Mouse (Mus musculus): ENCODE measurements around the gene Zcchc14. TPM values are rescaled to one million over a fixed set of nuclear protein-coding genes. Genes with fewer than 3 reads are reported as not detected.
A peak's percentile ranks its signal among the peaks of the same experiment; 100 is the strongest.

The Zcchc14 gene
- total RNA-seq, 2 experiments from 2014 or later = 69.6 to 72.8 TPM

- Histone ChIP-seq H3K27ac (no peak overlapping the region), H3K4me3 (no peak overlapping the region)
- no peak for DNase-seq (ENCODE audit: extremely low spot score in 1 of 2, low spot score in 2 of 2)
- no peak for TF ChIP-seq CTCF (IDR thresholded peaks at IDR 0.05)
- intact Hi-C loops (cut with DNase I) = no loop called here
Observed at GRCm38 (mm10) chr8:121661631-121662357, 9.1 kb upstream of the Zcchc14 start.

- no peak for TF ChIP-seq CTCF (IDR thresholded peaks at IDR 0.05)
- no peak overlapping the region for H3K27ac ChIP-seq
- no peak overlapping the region for H3K4me3 ChIP-seq
- no peak for DNase-seq (ENCODE audit: extremely low spot score in 1 of 2, low spot score in 2 of 2)
- intact Hi-C loops (cut with DNase I) = no loop called here
Observed at GRCm38 (mm10) chr8:121660602-121661001, 7.9 kb upstream of the Zcchc14 start.

- H3K4me3 ChIP-seq = no peak overlapping the region
- DNase-seq (ENCODE audit: extremely low spot score in 1 of 2, low spot score in 2 of 2) = no peak
- H3K27ac ChIP-seq = no peak overlapping the region
- intact Hi-C loops (cut with DNase I) = loop anchor here (1.0 to 5.0 kb wide), 2 partner anchors 29 to 252 kb away; partner anchors contain the start of gene Slc7a5
- no peak for TF ChIP-seq CTCF (IDR thresholded peaks at IDR 0.05)
Observed at GRCm38 (mm10) chr8:121654966-121655494, 2.3 kb upstream of the Zcchc14 start.

GRCm38 (mm10) chr8:121654131-121654530 is 1.4 kb upstream of the Zcchc14 start:
- no peak for DNase-seq (ENCODE audit: extremely low spot score in 1 of 2, low spot score in 2 of 2)
- TF ChIP-seq CTCF (IDR thresholded peaks at IDR 0.05) = no peak
- peak overlapping the region; percentile 83 for H3K4me3 ChIP-seq
- intact Hi-C loops (cut with DNase I) = loop anchor here (1.0 to 5.0 kb wide), 2 partner anchors 30 to 253 kb away; partner anchors contain the start of gene Slc7a5
- H3K27ac ChIP-seq = peak overlapping the region; percentile 99

GRCm38 (mm10) chr8:121653340-121654019 is 779 bp upstream of the Zcchc14 start:
- intact Hi-C loops (cut with DNase I) = loop anchor here (1.0 to 5.0 kb wide), 3 partner anchors 31 to 254 kb away; partner anchors contain the start of gene Slc7a5
- H3K27ac ChIP-seq = peak overlapping the region; percentile 99
- DNase-seq (ENCODE audit: extremely low spot score in 1 of 2, low spot score in 2 of 2) = no peak
- no peak for TF ChIP-seq CTCF (IDR thresholded peaks at IDR 0.05)
- peak overlapping the region; percentile 83 for H3K4me3 ChIP-seq

- no peak for TF ChIP-seq CTCF (IDR thresholded peaks at IDR 0.05)
- DNase-seq (ENCODE audit: extremely low spot score in 1 of 2, low spot score in 2 of 2) = peak; percentile 43 to 49
- intact Hi-C loops (cut with DNase I) = loop anchor here (2.0 to 5.0 kb wide), 2 partner anchors 79 to 255 kb away; partner anchors contain the start of gene Slc7a5
- peak overlapping the region; percentile 78 for H3K4me3 ChIP-seq
- peak overlapping the region; percentile 77 for H3K27ac ChIP-seq
Observed at GRCm38 (mm10) chr8:121651874-121652361, 783 bp downstream of the Zcchc14 start.

- Histone ChIP-seq H3K4me3 (peak overlapping the region; percentile 78), H3K27ac (peak overlapping the region; percentile 77)
- intact Hi-C loops (cut with DNase I) = loop anchor here (5.0 kb wide), 1 partner anchor 256 kb away; the partner anchor contains the start of gene Slc7a5
- peak in 1 of 2 experiments; percentile 42 for DNase-seq (ENCODE audit: extremely low spot score in 1 of 2, low spot score in 2 of 2)
- no peak for TF ChIP-seq CTCF (IDR thresholded peaks at IDR 0.05)
Observed at GRCm38 (mm10) chr8:121651308-121651873, 1.3 kb downstream of the Zcchc14 start.

GRCm38 (mm10) chr8:121650389-121651307 is 2.1 kb downstream of the Zcchc14 start:
- no peak for TF ChIP-seq CTCF (IDR thresholded peaks at IDR 0.05)
- peak overlapping the region; percentile 77 for H3K27ac ChIP-seq
- H3K4me3 ChIP-seq = peak overlapping the region; percentile 78
- no peak for DNase-seq (ENCODE audit: extremely low spot score in 1 of 2, low spot score in 2 of 2)
- intact Hi-C loops (cut with DNase I) = loop anchor here (5.0 kb wide), 1 partner anchor 257 kb away; the partner anchor contains the start of gene Slc7a5

GRCm38 (mm10) chr8:121649904-121650303 is 2.8 kb downstream of the Zcchc14 start:
- no peak for DNase-seq (ENCODE audit: extremely low spot score in 1 of 2, low spot score in 2 of 2)
- intact Hi-C loops (cut with DNase I) = loop anchor here (5.0 kb wide), 2 partner anchors 48 to 257 kb away; partner anchors contain the start of gene Slc7a5
- no peak for TF ChIP-seq CTCF (IDR thresholded peaks at IDR 0.05)
- H3K27ac ChIP-seq = no peak overlapping the region; the same call in 1 of the 2 replicates
- H3K4me3 ChIP-seq = peak overlapping the region; percentile 78

GRCm38 (mm10) chr8:121649423-121649822 is 3.3 kb downstream of the Zcchc14 start:
- intact Hi-C loops (cut with DNase I) = loop anchor here (5.0 kb wide), 1 partner anchor 47 kb away; no protein-coding TSS in a partner anchor
- TF ChIP-seq CTCF (IDR thresholded peaks at IDR 0.05) = no peak
- DNase-seq (ENCODE audit: extremely low spot score in 1 of 2, low spot score in 2 of 2) = no peak
- Histone ChIP-seq H3K4me3 (peak overlapping the region; percentile 78), H3K27ac (no peak overlapping the region)

Data from left cerebral cortex, adult 2 months (tissue).